Mouse (Mus musculus) G1E (cell line): ENCODE measurements around the gene Slc37a1.

ENCODE experiments used
- CTCF ChIP-seq: IDR thresholded peaks from 2 replicates; pipeline ENCODE4 v1.5.1; 2012; ENCODE audit warnings: low read depth, low read length, inconsistent platforms, mixed read lengths
- GATA1 ChIP-seq: IDR thresholded peaks from 2 replicates; pipeline ENCODE4 v1.6.1; 2012; ENCODE audit warnings: borderline replicate concordance, low read length, inconsistent platforms, mixed read lengths
- TAL1 ChIP-seq: conservative IDR thresholded peaks from 2 replicates; pipeline ENCODE4 v1.6.1; 2012; ENCODE audit warnings: low read depth, low read length, inconsistent platforms, mixed read lengths

- no peak for TF ChIP-seq CTCF
- TF ChIP-seq TAL1 = no peak
- TF ChIP-seq GATA1 = no peak
Measured at GRCm38 (mm10) chr17:31258310-31258865, 28.2 kb upstream of the Slc37a1 start.
